Mouse (Mus musculus): ENCODE measurements around the gene Sh3pxd2b.

Gene Sh3pxd2b

GRCm38 (mm10) chr11:32425043-32425658 is 77.5 kb downstream of the Sh3pxd2b start:
- DNase-seq (ENCODE audit: inconsistent age in 2 of 2, low spot score in 1 of 2), result no peak

- DNase-seq (ENCODE audit: inconsistent age in 2 of 2, low spot score in 1 of 2), result no peak
These were observed 79.9 kb downstream of the Sh3pxd2b start for GRCm38 (mm10) chr11:32427537-32427936.

DNA sequence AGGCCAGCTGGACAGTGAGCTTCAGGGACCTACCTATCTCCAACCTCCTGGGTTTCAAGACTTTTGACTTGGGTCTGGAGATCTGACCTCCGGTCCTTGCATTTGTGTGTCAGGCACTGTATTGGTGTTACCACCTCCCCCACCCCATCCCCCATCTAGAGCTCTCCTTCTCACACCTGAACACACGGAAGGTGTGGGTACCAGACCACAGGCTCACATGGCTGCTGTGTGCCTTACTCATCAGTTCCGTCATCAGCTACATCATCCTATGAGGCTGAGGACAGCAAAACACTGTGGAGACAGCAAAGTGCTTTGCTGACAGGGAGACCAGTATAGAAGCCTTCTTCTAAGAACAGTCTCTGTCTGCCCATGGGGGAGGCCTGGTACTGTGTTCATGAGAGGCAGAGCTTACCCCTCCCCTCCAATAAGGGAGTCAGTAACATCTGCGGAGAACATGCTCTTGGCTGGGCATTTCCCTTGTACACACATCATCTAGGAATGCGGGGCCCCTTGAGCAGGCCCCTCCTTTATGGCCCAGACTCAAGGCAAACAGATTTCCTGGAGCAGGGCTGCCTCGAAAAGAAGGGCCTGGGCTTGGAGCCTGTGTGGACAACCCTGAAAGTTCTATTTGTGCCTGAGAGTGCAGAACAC is 87.9 kb downstream of the Sh3pxd2b start:
- DNase-seq (ENCODE audit: inconsistent age in 2 of 2, low spot score in 1 of 2), result peak; percentile 21 to 59

GRCm38 (mm10) chr11:32442576-32442975 is 95.0 kb downstream of the Sh3pxd2b start:
- no peak for DNase-seq (ENCODE audit: inconsistent age in 2 of 2, low spot score in 1 of 2)

DNA sequence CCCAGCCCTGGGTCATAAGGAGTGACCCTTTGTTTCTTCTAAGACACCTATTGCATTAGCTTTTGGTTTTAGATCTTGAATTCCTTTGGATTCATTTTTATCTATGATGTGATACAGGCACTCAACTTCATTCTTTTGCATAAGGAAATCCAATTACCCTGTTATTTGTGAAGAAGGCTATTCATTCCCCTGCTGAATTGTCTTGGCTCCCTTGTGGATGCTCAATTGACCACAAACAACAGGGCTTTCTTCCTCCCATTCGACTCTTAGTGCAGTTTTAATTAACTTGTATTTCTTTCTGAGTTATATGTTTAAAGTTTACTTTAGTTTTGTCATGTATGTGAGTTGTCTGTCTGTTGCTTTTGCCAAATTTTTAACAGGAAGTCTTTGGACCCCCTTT is 96.6 kb downstream of the Sh3pxd2b start:
- no peak for DNase-seq (ENCODE audit: inconsistent age in 2 of 2, low spot score in 1 of 2)

DNA sequence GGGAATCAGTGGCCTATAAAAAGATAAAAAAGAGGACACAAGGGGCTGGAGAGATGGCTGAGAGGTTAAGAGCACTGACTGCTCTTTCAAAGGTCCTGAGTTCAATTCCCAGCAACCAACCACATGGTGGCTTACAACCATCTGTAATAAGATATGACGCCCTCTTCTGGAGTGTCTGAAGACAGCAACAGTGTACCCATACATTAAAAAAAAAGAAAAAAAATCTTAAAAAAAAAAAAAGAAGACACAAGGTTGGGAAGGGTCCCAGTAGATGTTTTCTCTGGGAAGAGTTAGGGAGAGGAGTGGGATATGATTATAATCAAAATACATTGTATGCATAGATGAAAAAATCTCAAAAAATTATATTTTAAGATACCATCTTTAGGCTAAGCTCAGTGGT is 97.5 kb downstream of the Sh3pxd2b start:
- DNase-seq (ENCODE audit: inconsistent age in 2 of 2, low spot score in 1 of 2), result no peak

- no peak for DNase-seq (ENCODE audit: inconsistent age in 2 of 2, low spot score in 1 of 2)
These were observed 98.1 kb downstream of the Sh3pxd2b start for GRCm38 (mm10) chr11:32445637-32446226.

- DNase-seq (ENCODE audit: inconsistent age in 2 of 2, low spot score in 1 of 2), result peak; percentile 50 to 86
These were observed 102.6 kb downstream of the Sh3pxd2b start for GRCm38 (mm10) chr11:32450216-32450615.

DNA sequence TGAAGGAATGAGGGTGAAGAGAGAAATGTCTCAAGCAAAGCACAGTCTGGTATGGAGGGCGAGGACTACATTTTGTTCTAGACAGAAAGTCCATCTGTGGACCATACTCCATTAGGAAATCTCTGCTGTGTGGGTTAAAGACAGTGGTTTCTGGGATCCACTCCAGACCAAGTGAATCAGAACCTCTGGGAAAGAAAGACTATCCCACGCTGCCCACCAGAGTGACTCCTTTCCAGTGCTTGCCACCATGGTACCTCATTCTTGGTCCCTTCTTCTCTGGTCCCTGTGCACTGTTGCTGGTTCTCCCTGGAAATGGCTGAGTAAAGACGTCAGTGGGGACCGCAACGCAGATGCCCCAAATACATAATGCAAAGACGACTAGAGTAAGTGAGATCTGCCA is 103.7 kb downstream of the Sh3pxd2b start:
- DNase-seq (ENCODE audit: inconsistent age in 2 of 2, low spot score in 1 of 2), result no peak

DNA sequence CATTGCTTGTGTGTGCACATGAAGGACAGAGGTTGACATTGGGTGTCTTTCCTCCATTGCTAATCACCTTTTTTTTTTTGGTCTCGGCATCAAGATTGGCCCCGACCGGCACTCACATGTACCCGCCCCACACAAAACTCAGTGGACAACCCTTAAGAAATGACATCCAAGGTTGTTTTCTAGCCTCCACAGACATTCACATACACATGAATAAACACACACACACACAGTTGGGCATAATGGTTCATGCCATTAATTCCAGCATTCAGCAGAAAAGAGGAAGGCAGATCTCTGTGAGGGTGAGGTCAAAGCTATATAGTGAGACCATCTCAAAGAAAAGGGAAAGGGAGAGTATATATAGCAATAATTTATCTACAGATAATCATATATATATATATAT is 105.1 kb downstream of the Sh3pxd2b start:
- no peak for DNase-seq (ENCODE audit: inconsistent age in 2 of 2, low spot score in 1 of 2)

DNA sequence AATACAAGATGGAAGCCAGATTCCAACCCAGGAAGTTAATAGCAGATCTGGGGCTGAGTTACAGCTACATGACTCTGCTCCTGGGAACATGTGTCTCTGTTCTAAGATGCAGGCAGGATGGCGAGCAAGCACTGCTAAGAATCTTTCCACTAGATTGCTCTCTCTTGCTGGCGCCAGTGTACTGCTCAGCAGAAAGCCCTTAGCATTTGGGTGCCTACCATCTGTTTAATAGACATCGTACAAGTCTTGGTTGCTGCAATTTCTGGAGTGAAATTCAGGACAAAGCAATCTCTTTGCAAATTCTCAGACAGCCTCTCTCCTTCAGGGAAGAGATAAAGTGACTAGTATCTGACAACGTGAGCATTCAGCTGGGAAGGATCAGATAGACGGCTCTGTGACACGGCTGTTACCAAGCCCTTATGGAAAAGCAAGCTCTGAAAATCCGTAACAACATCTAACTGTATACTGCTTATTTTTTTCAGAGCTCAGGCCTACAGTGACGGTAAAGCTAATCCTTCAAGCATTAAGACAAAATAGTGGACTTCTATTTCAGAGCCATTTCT is 105.8 kb downstream of the Sh3pxd2b start:
- no peak for DNase-seq (ENCODE audit: inconsistent age in 2 of 2, low spot score in 1 of 2)

DNA sequence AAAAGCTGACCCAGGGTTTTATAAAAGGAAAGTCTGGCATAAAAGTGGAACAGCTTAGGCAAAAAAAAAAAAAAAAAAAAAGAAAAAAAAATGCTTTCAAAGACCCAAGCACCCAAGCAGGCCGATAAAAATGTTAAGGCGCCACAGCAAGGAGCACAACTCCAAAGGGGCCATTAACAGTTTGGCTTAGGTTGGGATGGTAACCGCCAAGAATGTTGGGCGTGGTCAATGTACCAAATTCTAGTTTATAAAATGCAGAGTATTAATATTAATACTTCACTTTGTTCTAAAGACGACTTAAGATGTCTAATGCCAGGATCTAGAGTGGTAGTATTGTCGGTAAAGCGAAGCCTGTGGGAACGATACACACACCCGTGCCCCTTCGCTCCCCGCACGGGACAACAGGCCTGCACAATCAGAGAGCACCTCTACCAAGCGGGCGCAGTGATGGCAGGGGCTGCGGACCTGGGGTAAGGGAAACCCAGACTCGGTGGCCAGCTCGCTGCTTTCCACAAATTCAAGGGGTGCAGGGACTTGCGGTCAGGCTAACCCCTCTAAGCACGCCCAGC is 106.7 kb downstream of the Sh3pxd2b start:
- no peak for DNase-seq (ENCODE audit: inconsistent age in 2 of 2, low spot score in 1 of 2)

- peak; percentile 97 to 99 for DNase-seq (ENCODE audit: inconsistent age in 2 of 2, low spot score in 1 of 2)
These were observed 107.3 kb downstream of the Sh3pxd2b start, which contains the start of gene Ubtd2 for GRCm38 (mm10) chr11:32454800-32455506. TSS of gene Ubtd2 (plus strand) at chr11:32455370.

DNA sequence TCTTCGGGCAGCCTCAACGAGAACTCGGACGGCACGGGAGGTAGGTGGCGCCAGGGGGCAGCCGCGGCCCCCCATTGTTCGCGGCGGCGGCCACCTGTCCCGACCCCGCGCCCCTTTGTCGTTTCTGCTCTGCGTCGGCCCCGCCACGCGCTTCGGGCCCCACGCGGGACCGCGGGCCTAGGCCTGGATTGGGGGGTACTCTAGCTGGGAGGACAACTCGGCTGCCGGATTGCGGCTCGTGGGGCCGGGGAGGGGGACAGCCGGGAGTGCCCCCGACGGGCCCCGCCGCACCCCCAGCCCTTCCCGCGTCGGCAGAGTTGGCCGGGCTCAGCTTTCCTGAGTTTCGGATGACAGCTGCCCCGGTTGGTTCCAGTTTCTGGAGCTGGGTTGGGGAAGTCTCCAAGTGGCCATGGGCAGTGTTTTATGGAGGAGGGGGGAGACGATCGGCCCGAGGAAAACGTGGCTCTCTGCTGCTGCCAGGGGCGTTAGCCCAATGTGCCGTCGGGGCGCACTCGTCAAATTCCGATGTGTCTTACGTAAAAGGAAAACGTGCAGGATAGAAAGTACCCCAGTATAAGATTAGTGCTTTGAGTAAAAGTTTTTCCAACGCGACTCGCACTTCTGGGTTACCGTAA is 108.0 kb downstream of the Sh3pxd2b start:
- DNase-seq (ENCODE audit: inconsistent age in 2 of 2, low spot score in 1 of 2), result peak in 1 of 2 experiments; percentile 82

GRCm38 (mm10) chr11:32456356-32456755 is 108.7 kb downstream of the Sh3pxd2b start:
- DNase-seq (ENCODE audit: inconsistent age in 2 of 2, low spot score in 1 of 2), result no peak

DNA sequence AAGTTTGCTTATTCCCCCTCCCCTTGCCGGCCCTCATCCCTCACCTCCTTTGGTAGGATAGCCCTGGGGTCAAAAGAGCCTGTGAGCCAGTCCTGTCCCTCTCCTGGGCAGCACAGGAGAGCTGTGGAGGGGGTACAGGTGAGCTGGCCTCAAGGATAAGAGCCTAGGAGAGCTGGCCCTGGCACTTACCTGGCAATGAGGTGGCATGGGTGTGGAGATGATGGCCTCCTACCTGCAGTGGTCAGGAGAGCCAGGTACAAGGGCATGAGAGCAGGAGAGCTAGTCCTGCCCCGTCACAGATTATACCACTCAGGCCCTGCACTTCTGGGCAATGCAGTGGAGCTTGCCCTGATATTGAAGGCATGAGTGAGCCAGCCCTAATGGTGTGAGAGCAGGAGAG is 116.7 kb downstream of the Sh3pxd2b start:
- DNase-seq (ENCODE audit: inconsistent age in 2 of 2, low spot score in 1 of 2), result no peak

- DNase-seq (ENCODE audit: inconsistent age in 2 of 2, low spot score in 1 of 2), result no peak
These were observed 124.3 kb downstream of the Sh3pxd2b start for GRCm38 (mm10) chr11:32471925-32472324.

GRCm38 (mm10) chr11:32474725-32475124 is 127.1 kb downstream of the Sh3pxd2b start:
- DNase-seq (ENCODE audit: inconsistent age in 2 of 2, low spot score in 1 of 2), result no peak

DNA sequence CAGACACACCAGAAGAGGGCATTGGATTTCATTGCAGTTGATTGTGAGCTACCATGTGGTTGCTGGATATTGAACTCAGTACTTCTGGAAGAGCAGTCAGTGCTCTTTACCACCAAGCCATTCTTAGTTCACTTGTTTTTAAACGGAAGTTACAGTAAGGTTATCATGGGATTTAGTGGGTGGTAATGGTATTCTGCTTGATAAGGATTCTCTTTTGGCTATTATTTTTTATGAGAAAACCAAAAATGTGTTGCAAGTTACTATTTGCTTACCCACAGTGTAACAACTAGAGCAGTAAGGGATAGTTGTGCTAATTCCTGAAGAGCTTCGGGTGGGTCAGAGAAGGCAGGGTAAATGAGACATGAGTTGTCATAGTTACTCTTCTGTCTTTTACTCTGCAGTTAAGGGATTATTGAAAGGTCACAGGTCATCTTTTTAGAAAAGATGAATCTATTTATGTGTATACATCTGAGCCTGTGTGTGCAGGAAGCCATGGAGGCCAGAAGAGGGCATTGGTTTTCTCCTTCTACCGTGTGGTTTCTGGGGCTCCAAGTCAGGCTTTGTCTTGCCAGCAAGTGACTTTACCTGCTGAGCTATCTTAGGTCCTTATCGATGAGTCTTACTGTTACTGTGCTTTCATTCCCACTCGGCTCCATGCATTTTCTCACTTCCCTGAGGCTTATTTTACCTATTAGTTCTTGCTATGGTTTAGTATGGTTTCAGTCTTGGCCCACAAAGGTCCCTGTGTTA is 128.0 kb downstream of the Sh3pxd2b start:
- DNase-seq (ENCODE audit: inconsistent age in 2 of 2, low spot score in 1 of 2), result no peak

Data from adrenal gland, adult (tissue).